Mouse (Mus musculus): ENCODE results near the gene Tmem91.

GRCm38 (mm10) chr7:25677013-25677412, 2.0 kb upstream of the Tmem91 start:
- TF ChIP-seq CTCF (IDR thresholded peaks at IDR 0.05) (no peak), EP300 (IDR thresholded peaks at IDR 0.05) (no peak)

All from lung, postnatal 0 days (tissue).